Mouse (Mus musculus) right cerebral cortex, postnatal 14 days (tissue): ENCODE measurements around the gene E2f4.

Experiments
- DNase-seq: peaks from one replicate; pipeline ENCODE4 v3.0.0; 2022

E2f4 gene

GRCm38 (mm10) chr8:105269461-105269947 lies 28.0 kb upstream of the E2f4 start, which contains the start of gene Hsf4:
Hsf4 (plus strand) TSS chr8:105269801.
- DNase-seq, result peak; percentile 19

DNA sequence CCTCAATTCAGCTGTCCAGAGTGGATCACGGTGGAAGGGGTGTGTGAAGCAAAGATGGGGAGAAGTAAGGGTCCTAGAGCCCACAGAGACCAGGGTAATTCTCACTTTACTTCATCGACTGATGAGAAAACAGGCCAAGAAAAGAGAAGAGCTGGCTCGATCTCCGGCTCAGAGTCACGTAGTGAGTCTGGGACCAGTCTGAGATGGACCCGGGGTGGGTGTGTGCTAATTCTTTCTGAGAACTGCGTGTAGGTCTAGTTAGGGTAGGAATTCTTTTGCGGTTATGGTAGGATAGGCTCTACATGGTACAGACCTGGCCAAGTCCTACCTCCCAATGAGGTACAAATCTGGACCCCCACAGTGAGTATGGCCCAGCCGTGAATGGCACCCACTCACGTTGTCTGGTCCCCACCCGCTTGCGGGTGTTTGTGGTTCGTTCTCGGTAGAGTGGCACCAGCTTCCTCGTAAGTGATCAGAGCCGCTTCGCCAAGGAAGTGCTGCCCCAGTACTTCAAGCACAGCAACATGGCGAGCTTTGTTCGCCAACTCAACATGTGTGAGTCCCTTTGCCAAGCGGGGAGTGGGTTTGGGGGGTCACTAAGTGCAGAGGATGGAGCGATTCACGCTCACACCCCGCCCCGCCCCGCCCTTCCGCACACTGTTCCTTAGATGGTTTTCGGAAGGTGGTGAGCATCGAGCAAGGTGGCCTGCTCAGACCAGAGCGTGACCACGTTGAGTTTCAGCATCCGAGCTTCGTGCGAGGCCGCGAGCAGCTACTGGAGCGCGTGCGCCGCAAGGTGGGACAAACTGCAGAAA lies 27.2 kb upstream of the E2f4 start:
- DNase-seq, result peak; percentile 5

GRCm38 (mm10) chr8:105270916-105271186 lies 26.6 kb upstream of the E2f4 start:
- peak; percentile 2 for DNase-seq

DNA sequence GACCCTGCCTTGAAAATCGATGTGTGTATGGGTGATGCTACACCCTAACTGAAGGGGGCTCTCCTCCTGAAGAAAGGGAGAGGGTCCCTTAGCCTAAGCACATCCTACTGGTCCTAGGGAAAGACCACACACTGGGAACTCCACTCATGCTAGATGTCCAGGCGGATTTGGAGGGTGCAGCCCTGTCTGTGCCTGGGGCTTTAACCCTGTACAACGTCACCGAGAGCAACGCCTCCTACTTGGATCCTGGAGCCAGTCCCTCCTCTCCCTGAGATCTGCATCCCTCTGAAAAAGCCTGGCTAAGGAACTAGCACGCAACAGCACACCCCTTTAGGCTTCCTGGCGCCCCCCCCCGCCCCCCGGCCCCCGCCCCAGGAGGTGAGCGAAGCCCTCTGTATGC lies 22.1 kb upstream of the E2f4 start:
- DNase-seq, result peak; percentile 6

DNA sequence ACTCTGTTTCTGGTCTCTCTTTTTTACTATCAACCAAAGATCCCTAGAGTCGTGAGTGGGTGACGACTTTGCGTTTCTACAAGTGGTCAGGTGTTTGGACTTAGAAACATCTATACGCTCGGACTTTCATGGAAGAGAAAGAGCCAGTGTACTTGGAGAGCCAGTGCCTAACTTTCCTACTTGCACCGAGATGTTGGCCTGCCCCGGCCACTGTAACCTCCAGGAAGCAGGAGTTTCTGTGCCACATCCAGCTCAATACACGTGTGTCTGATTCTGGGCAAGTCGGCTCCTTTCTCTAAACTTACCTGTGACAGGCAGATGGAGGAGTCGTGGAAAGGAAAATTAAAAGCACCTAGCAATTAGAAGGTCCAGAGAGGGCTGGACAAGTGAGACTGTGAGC lies 21.6 kb upstream of the E2f4 start, which contains the start of gene Nol3:
Gene Nol3 (plus strand): TSS at position 301 of the 400 bp plus-strand sequence.
- no peak for DNase-seq

GRCm38 (mm10) chr8:105276292-105277120 lies 21.0 kb upstream of the E2f4 start:
- peak; percentile 67 for DNase-seq

GRCm38 (mm10) chr8:105278911-105279334 lies 18.5 kb upstream of the E2f4 start:
- peak; percentile 81 for DNase-seq

GRCm38 (mm10) chr8:105280567-105280966 lies 16.9 kb upstream of the E2f4 start:
- DNase-seq, result peak; percentile 2

GRCm38 (mm10) chr8:105281821-105282220 lies 15.6 kb upstream of the E2f4 start:
- peak; percentile 5 for DNase-seq

DNA sequence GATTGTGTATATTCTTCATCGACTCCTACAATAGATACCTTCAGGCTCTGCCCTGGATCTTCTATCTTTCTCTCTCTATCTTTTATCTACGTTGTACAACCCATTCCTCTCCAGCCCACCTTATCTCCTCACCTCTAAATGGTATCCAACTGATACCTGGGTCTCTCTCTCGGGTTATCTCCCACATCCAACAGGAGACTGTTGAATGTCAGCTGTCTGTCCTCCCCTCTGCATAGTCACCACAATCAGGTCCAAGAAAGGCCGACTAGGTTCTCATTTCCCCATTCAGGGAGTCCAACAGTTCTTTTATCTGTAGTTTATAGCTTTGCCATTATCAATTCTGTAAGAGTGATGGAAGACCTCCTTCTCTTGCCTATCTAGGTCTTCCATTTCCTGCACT lies 15.2 kb upstream of the E2f4 start:
- DNase-seq, result no peak

DNA sequence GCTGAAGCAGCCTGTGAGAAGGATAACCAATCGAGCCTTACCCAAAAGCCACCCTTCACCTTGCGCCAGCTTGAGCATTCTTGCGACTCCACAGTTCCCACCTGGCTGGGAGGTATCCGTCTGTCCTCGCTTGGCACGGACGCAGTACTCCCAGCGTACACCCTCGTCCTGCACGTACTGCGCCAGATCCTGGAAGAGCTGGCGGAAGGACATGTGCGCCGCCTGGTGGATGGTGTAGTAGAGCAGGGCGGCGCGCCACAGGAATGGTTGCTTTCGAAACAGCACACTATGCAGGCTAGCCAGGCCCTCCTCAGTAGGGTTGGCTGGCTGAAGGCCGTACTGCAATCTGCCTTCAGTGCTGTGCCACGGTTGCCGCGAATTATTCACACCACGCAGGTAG lies 14.4 kb upstream of the E2f4 start:
- DNase-seq, result peak; percentile 49

DNA sequence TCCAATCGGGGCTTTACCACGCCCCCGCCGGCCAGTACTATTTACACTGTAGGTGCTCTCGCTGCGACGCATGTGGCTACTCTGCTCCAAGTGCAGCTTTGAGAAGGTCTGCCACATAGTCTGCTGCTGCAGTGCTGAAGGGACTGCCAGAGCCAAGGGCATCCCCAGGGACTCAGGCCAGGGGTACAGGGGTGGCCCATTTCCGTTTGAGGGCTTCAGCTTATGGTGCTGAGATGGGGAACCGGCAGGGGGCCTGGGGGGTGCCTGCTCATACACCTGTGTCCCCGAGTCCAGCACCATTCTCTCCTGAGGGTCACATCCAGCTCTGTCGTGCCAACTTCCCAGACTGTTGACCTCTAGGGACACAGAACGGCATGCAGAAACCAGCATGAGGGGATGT lies 11.9 kb upstream of the E2f4 start:
- peak; percentile 4 for DNase-seq

DNA sequence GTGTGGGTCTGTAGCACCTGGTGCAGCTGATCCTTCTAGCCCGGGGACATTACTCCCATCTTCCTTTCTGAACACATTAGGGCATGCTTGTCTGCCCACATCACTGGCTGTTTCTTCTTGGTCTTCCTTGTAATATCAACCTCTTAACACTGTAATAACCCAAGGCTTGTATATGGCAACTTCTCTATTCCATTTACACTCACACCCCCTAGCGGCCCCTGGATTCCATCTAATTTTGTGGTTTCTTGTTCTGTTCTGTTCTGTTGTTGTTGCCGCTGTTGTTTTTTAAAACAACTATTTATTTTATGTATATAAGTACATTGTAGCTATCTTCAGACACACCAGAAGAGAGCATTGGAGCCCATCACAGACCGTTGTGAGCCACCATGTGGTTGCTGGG lies 10.6 kb upstream of the E2f4 start:
- peak; percentile 3 for DNase-seq

GRCm38 (mm10) chr8:105288231-105288630 lies 9.2 kb upstream of the E2f4 start:
- DNase-seq, result peak; percentile 3

- peak; percentile 96 for DNase-seq
Observed at GRCm38 (mm10) chr8:105288958-105289732, 8.3 kb upstream of the E2f4 start.

DNA sequence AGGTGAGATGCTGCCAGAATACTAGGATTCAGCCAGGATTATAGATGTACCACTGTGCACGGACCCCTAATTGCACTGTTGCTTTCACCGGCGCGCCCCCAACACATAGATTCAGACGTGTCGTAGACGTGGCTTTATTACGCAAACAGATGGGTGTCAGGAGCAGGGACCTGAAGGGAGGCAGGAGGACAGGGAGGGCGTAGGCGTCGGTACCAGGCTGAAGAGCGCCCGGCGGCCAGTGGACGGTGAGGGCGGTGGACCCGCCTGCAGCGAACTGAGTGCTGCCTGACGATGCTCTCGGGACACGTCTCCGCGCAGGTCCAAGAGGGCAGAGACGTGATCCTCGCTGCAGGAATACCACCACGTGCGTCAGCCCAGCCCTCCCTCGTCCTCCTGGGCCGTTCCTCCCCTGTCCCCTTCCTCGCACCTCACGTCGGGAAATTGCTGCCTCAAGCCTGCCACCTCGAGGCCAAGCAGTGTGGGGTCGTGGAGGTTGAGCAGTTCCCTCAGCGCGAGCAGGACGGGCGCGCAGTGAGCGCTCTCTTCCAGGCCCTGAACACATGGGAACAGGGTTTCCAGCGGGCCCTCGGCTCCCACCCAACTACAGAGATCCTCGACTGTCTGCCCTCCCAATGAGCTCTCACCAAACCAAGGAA lies 7.5 kb upstream of the E2f4 start, which contains the start of gene 4931428F04Rik:
Gene 4931428F04Rik (minus strand): TSS at position 60 of the 656 bp plus-strand sequence.
- DNase-seq, result peak; percentile 47

GRCm38 (mm10) chr8:105290554-105291314 lies 6.7 kb upstream of the E2f4 start:
- peak; percentile 91 for DNase-seq

- DNase-seq, result peak; percentile 4
Observed at GRCm38 (mm10) chr8:105291364-105291763, 6.1 kb upstream of the E2f4 start.

DNA sequence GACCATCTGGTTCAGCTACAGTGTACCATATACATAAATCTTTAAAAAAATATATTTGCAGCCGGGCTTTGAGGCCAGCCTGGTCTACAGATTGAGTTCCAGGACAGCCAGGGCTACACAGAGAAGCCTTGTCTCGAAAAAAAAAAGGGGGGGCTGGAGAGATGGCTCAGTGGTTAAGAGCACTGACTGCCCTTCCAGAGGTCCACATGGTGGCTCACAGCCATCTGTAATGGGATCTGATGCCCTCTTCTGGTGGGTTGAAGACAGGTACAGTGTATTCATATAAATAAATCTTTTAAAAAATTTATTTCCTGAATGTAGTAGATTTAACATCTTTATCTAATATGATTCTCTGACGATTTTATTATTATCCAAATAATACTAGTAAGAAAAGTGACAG lies 5.7 kb upstream of the E2f4 start:
- DNase-seq, result peak; percentile 3

GRCm38 (mm10) chr8:105292471-105292870 lies 5.0 kb upstream of the E2f4 start:
- no peak for DNase-seq

DNA sequence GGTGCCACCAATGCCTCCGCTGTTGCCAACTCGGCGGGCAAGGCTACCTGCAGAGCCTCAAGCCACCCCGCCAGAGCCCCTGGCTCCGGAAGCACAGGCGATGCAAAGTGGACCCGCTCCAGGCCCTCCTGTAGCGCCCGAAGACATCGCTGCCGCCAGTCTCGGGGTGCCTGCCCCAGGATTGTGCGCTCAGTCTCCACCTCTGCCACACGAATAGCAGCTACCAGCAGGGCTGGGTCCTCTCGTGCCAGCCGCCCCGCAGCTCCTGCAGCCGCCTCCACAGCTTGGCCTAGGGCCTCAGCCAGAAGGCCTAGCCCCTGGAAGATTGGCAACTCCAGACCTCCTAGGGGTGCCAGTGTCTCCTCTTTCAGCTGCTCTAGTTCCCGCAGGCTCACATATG lies 4.1 kb upstream of the E2f4 start:
- no peak for DNase-seq

- DNase-seq, result no peak
Observed at GRCm38 (mm10) chr8:105294776-105295175, 2.7 kb upstream of the E2f4 start.
